Comparison of ENCODE assay signal across 9 mouse cellular contexts in genomic region chr9:61910526-61911256, GRCm38 (mm10). TPM values are rescaled to one million over a fixed set of nuclear protein-coding genes. Genes with fewer than 3 reads are reported as not detected.
DNase-seq lines count a peak whose midpoint lies in the region; ATAC-seq and TF ChIP-seq lines count a peak whose summit lies in the region.
"Had no signal": no experiment of that assay in that cellular context is flagged by ENCODE, and none has a peak within 500 bp of the region (broad histone marks: within the 10 kb centered on the region; RNA-seq: fewer than 3 reads in every experiment).

No protein-coding gene starts in this region.

- H3K27me3 ChIP-seq in forebrain, embryonic 10.5 days (ENCODE audit: poor library complexity, severe bottlenecking): no peaks in the 10 kb centered on the region
- H3K27me3 ChIP-seq in forebrain, embryonic 13.5 days: no peaks in the 10 kb centered on the region
- H3K27me3 ChIP-seq in lung, embryonic 14.5 days (ENCODE audit: insufficient read depth, low read length): no peaks in the 10 kb centered on the region
- no peaks in the 10 kb centered on the region for H3K27me3 ChIP-seq in liver, embryonic 15.5 days
- H3K27me3 ChIP-seq: kidney, embryonic 15.5 days had no signal

- H3K36me3 ChIP-seq in forebrain, embryonic 10.5 days (replicated peaks): peaks cover 48% of the 10 kb centered on the region
- H3K36me3 ChIP-seq in forebrain, embryonic 13.5 days (ENCODE audit: poor library complexity, severe bottlenecking): peaks cover 26% of the 10 kb centered on the region
- H3K36me3 ChIP-seq in lung, embryonic 14.5 days (ENCODE audit: insufficient read depth): peaks cover 37% of the 10 kb centered on the region
- peaks cover 23% of the 10 kb centered on the region for H3K36me3 ChIP-seq in ES-E14 (ENCODE audit: control insufficient read depth, insufficient read depth, low read length, poor library complexity, severe bottlenecking)
- H3K36me3 ChIP-seq in liver, embryonic 15.5 days (replicated peaks): peaks cover 27% of the 10 kb centered on the region

- peaks cover 33% of the 10 kb centered on the region for H3K4me1 ChIP-seq in forebrain, embryonic 10.5 days
- H3K4me1 ChIP-seq in forebrain, embryonic 13.5 days: peaks cover 36% of the 10 kb centered on the region
- no peaks in the 10 kb centered on the region for H3K4me1 ChIP-seq in lung, embryonic 14.5 days (ENCODE audit: insufficient read depth)
- no peaks in the 10 kb centered on the region for H3K4me1 ChIP-seq in ES-E14 (ENCODE audit: control insufficient read depth in 2 of 2, insufficient read depth in 2 of 2, low read length in 2 of 2, poor library complexity in 1 of 2)
- peaks cover 60% of the 10 kb centered on the region for H3K4me1 ChIP-seq in liver, embryonic 15.5 days (replicated peaks)

- peak; percentile 49 for TF ChIP-seq CTCF in lung, embryonic 14.5 days (IDR thresholded peaks at IDR 0.05; ENCODE audit: low read depth)

- no peak overlapping the region for H3K9ac ChIP-seq in forebrain, embryonic 13.5 days
- H3K9ac ChIP-seq in lung, embryonic 14.5 days: no peak overlapping the region
- H3K9ac ChIP-seq in ES-E14 (ENCODE audit: insufficient read depth, low read depth, low read length, poor library complexity, severe bottlenecking): no peak overlapping the region
- no peak overlapping the region for H3K9ac ChIP-seq in liver, embryonic 15.5 days
- H3K9ac ChIP-seq: kidney, embryonic 15.5 days had no signal

- no peak overlapping the region for H3K27ac ChIP-seq in forebrain, embryonic 10.5 days
- no peak overlapping the region for H3K27ac ChIP-seq in forebrain, embryonic 13.5 days
- H3K27ac ChIP-seq in lung, embryonic 14.5 days (ENCODE audit: low read depth): no peak overlapping the region
- no peak overlapping the region for H3K27ac ChIP-seq in ES-E14 (ENCODE audit: insufficient read depth, low read depth, low read length, poor library complexity, severe bottlenecking)
- 0 out of 2 replicates have a peak overlapping the region, but pooled peaks have one; percentile 6 for H3K27ac ChIP-seq in liver, embryonic 15.5 days (replicated peaks)
- H3K27ac ChIP-seq: kidney, embryonic 15.5 days had no signal

- no peaks in the 10 kb centered on the region for H3K9me3 ChIP-seq in forebrain, embryonic 10.5 days
- no peaks in the 10 kb centered on the region for H3K9me3 ChIP-seq in forebrain, embryonic 13.5 days (replicated peaks)
- H3K9me3 ChIP-seq in lung, embryonic 14.5 days (ENCODE audit: low read depth, low read length): no peaks in the 10 kb centered on the region
- no peaks in the 10 kb centered on the region for H3K9me3 ChIP-seq in ES-E14 (ENCODE audit: control insufficient read depth, insufficient read depth, low read depth, low read length)
- H3K9me3 ChIP-seq in liver, embryonic 15.5 days (replicated peaks): no peaks in the 10 kb centered on the region
- H3K9me3 ChIP-seq: kidney, embryonic 15.5 days had no signal

- H3K4me2 ChIP-seq in forebrain, embryonic 13.5 days: no peak overlapping the region
- H3K4me2 ChIP-seq in lung, embryonic 14.5 days: no peak overlapping the region
- H3K4me2 ChIP-seq in liver, embryonic 15.5 days: no peak overlapping the region
- H3K4me2 ChIP-seq: kidney, embryonic 15.5 days had no signal

- no peak for ATAC-seq in forebrain, embryonic 13.5 days
- ATAC-seq in lung, embryonic 14.5 days (ENCODE audit: insufficient read depth): 0 out of 2 replicates have a peak, but pooled peaks have one; percentile 28
- ATAC-seq in liver, embryonic 15.5 days (ENCODE audit: insufficient read depth): no peak

- WGBS in forebrain, embryonic 10.5 days: 51% methylated on average over 20 of the region's 20 CpGs
- WGBS in forebrain, embryonic 13.5 days: 50% methylated on average over 20 of the region's 20 CpGs
- WGBS in lung, embryonic 14.5 days: 32% methylated on average over 20 of the region's 20 CpGs
- WGBS in liver, embryonic 15.5 days (ENCODE audit: insufficient replicate concordance): 17% methylated on average over 20 of the region's 20 CpGs

- H3K4me3 ChIP-seq in forebrain, embryonic 10.5 days: no peak overlapping the region
- no peak overlapping the region for H3K4me3 ChIP-seq in forebrain, embryonic 13.5 days
- no peak overlapping the region for H3K4me3 ChIP-seq in lung, embryonic 14.5 days (ENCODE audit: low read depth, low read length)
- H3K4me3 ChIP-seq in ES-E14 (ENCODE audit: insufficient read depth in 1 of 2, low read depth in 1 of 2, low read length in 2 of 2, poor library complexity in 1 of 2, severe bottlenecking in 1 of 2): no peak overlapping the region
- H3K4me3 ChIP-seq in liver, embryonic 15.5 days (replicated peaks): no peak overlapping the region
- H3K4me3 ChIP-seq: kidney, embryonic 15.5 days had no signal

- DNase-seq in forebrain, embryonic 10.5 days (ENCODE audit: extremely low spot score, low spot score): peak; percentile 54
- DNase-seq in lung, embryonic 14.5 days: peak; percentile 64
- no peak for DNase-seq in lung, postnatal 25 days (ENCODE audit: low spot score)
- DNase-seq in ES-E14 (ENCODE audit: low read depth, low spot score): peak; percentile 79
- DNase-seq in right cerebral cortex, postnatal 10 days (ENCODE audit: low spot score in 2 of 2): no peak
- no peak for DNase-seq in layer of hippocampus, postnatal 10 days (ENCODE audit: low spot score in 2 of 2)

- in situ Hi-C loops in ES-E14 (cut with MboI; ENCODE audit: low sequenced_read_pairs in 2 of 2, unreplicated experiment in 2 of 2): no loop called here

TF ChIP-seq in ES-E14, 5 proteins besides CTCF, POLR2A, EP300 and RAD21:
- TF ChIP-seq ZNF384 (IDR thresholded peaks at IDR 0.05; ENCODE audit: low read depth, low read length) (no peak), HCFC1 (IDR thresholded peaks at IDR 0.05; ENCODE audit: borderline replicate concordance, insufficient read depth, low read length) (no peak), MAFK (IDR thresholded peaks at IDR 0.05; ENCODE audit: insufficient read depth, low read depth, low read length) (no peak), CHD2 (IDR thresholded peaks at IDR 0.05; ENCODE audit: low read depth, low read length) (no peak), ZC3H11A (IDR thresholded peaks at IDR 0.05; ENCODE audit: borderline replicate concordance, low read depth, low read length) (no peak)
TF ChIP-seq in ES-E14: peak in this region for 0.

RNA-seq across cellular contexts. Expression of gene Rplp1, which starts 3.7 kb away (rescaled TPM):
- polyA plus RNA-seq in forebrain, embryonic 10.5 days (2016; fragmentation: Nextera tagmentation; extraction: Ambion mirVana): 1,247 and 1,263 TPM in 2 replicates
- 981 and 1,035 TPM in 2 replicates for polyA plus RNA-seq in forebrain, embryonic 13.5 days (2015; fragmentation: Nextera tagmentation; extraction: Ambion mirVana)
- 1,598 and 1,617 TPM in 2 replicates for polyA plus RNA-seq in lung, embryonic 14.5 days (2014; fragmentation: Nextera tagmentation; extraction: Ambion mirVana)
- total RNA-seq in ES-E14 (2012; rRNA removed): 9,468 and 9,830 TPM in 2 replicates
- polyA plus RNA-seq in liver, embryonic 15.5 days (2015; fragmentation: Nextera tagmentation; extraction: Ambion mirVana): 831 and 882 TPM in 2 replicates
- 1,000 to 10,000 TPM; 1,537 to 1,633 TPM for total RNA-seq in layer of hippocampus, postnatal 10 days (2021)

RNA-seq across cellular contexts. Expression of gene Kif23, which starts 35.9 kb away (rescaled TPM):
- polyA plus RNA-seq in forebrain, embryonic 10.5 days (2016; fragmentation: Nextera tagmentation; extraction: Ambion mirVana): 132 and 135 TPM in 2 replicates
- polyA plus RNA-seq in forebrain, embryonic 13.5 days (2015; fragmentation: Nextera tagmentation; extraction: Ambion mirVana): 72.7 and 85.0 TPM in 2 replicates
- polyA plus RNA-seq in lung, embryonic 14.5 days (2014; fragmentation: Nextera tagmentation; extraction: Ambion mirVana): 157 and 164 TPM in 2 replicates
- total RNA-seq in ES-E14 (2012; rRNA removed): 84.3 and 87.1 TPM in 2 replicates
- 66.2 and 66.9 TPM in 2 replicates for polyA plus RNA-seq in liver, embryonic 15.5 days (2015; fragmentation: Nextera tagmentation; extraction: Ambion mirVana)
- 10 to 100 TPM in 1 of 2 experiments, 1 to 10 TPM in 1; 7.4 to 11.1 TPM for total RNA-seq in layer of hippocampus, postnatal 10 days (2021)

Comparison
In these comparisons a context has a peak if more than half of its experiments do, and no peak if none do; other contexts are left out.
1. DNase-seq: peak in forebrain, embryonic 10.5 days (single experiment), lung, embryonic 14.5 days (single experiment) and ES-E14 (single experiment); none in lung, postnatal 25 days (single experiment), right cerebral cortex, postnatal 10 days (0 of 2) and layer of hippocampus, postnatal 10 days (0 of 2).